Mouse (Mus musculus) erythroblast, embryonic 14.5 days (primary cell): ENCODE results near the gene Egln3.

Experiments
- GATA1 ChIP-seq: IDR thresholded peaks from 2 replicates; pipeline ENCODE4 v1.6.1; 2012; ENCODE audit warnings: low read length, inconsistent platforms, mixed read lengths
- TAL1 ChIP-seq: IDR thresholded peaks from 3 replicates; pipeline ENCODE4 v1.6.1; 2012; ENCODE audit warnings: low read length, inconsistent platforms, mixed read lengths

DNA sequence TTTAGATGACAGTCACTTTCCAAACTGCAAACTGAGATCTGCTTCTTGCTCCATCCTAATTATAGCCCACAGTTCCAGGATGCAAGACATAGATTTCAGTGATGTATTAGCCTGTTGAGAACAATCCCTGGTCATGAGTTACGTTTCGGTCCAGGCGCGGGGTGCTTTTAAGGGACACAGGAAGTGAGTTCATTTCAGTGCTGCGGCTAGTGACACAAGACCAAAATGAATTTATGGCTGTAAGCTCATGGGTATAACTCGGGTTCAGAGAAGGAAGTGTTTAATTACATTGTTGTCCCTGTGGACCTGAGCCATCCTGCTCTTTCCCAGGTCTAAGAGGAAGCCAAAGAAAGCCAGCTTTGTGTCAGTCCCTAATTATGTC, 5.5 kb upstream of the Egln3 start:
- TF ChIP-seq GATA1 (no peak), TAL1 (no peak)
